Mouse (Mus musculus): ENCODE measurements around the gene Ptpn5. TPM values are rescaled to one million over a fixed set of nuclear protein-coding genes. Genes with fewer than 3 reads are reported as not detected.

Ptpn5 gene
- polyA plus RNA-seq, 1 experiment from 2014 or later = 190 TPM

Small RNA genes lying within 50 kb of the gene (microRNA-seq; reads per million reads assigned to microRNA genes)
- gene Mir7056 = 1.7 reads per million

Other genes starting within 250 kb of the Ptpn5 start
- gene Tsg101, start 213.7 kb downstream of the Ptpn5 start, polyA plus RNA-seq (2015; fragmentation: Nextera tagmentation; extraction: Ambion mirVana) = 326 and 342 TPM in 2 replicates
- 4.5 and 5.6 TPM in 2 replicates for gene Uevld, start 175.2 kb downstream of the Ptpn5 start, polyA plus RNA-seq (2015; fragmentation: Nextera tagmentation; extraction: Ambion mirVana)
- gene Gm9999, start 150.1 kb downstream of the Ptpn5 start, polyA plus RNA-seq (2015; fragmentation: Nextera tagmentation; extraction: Ambion mirVana) = not detected in 2 replicates
- gene Spty2d1, start 125.3 kb downstream of the Ptpn5 start, polyA plus RNA-seq (2015; fragmentation: Nextera tagmentation; extraction: Ambion mirVana) = 8.3 and 8.4 TPM in 2 replicates
- gene Tmem86a, start 83.1 kb downstream of the Ptpn5 start, polyA plus RNA-seq (2015; fragmentation: Nextera tagmentation; extraction: Ambion mirVana) = 25.8 and 25.9 TPM in 2 replicates
- gene Mrgpra6, start 71.2 kb upstream of the Ptpn5 start, polyA plus RNA-seq (2015; fragmentation: Nextera tagmentation; extraction: Ambion mirVana) = not detected in 2 replicates
- gene Mrgpra9, start 119.2 kb upstream of the Ptpn5 start, polyA plus RNA-seq (2015; fragmentation: Nextera tagmentation; extraction: Ambion mirVana) = not detected in 2 replicates
- gene Mrgpra1, start 220.6 kb upstream of the Ptpn5 start, polyA plus RNA-seq (2015; fragmentation: Nextera tagmentation; extraction: Ambion mirVana) = not detected in 2 replicates

All from hindbrain, embryonic 15.5 days (tissue).